Mouse (Mus musculus) thymus, postnatal 4 days (tissue): ENCODE data around the gene Fam19a1.
"Not testable (repeated sequence)": the region's sequence is repeated elsewhere in the genome, so short reads cannot be mapped to it uniquely, and the experiment has no call there.

Source experiments
- DNase-seq: peaks from one replicate; pipeline ENCODE4 v3.0.0; 2021

The Fam19a1 gene

GRCm38 (mm10) chr6:96112854-96113253 lies at the start of gene Fam19a1:
Fam19a1 (plus strand) TSS chr6:96113154.
- DNase-seq = no peak

DNA sequence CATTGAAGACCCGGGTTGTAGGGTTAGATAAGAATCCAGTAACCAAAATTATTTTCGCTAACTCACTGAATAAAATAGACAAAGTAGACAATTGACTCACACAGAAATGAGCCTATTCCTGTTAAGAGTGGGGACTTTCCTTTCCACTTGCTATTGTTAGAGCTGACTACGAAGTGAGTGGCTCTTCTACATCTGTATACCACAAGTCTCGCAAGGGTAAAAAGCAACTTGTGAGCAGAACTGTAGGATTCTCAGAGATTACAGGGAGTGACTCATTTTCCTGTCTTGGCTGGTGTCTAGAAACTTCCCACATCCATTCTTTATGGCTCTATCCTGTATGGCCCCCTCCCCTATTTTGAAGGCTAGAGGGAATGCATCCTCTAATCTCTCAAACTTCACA lies 41.9 kb upstream of the Fam19a1 start:
- no peak for DNase-seq

- DNase-seq = no peak
Measured at GRCm38 (mm10) chr6:96071567-96071966, 41.4 kb upstream of the Fam19a1 start.

DNA sequence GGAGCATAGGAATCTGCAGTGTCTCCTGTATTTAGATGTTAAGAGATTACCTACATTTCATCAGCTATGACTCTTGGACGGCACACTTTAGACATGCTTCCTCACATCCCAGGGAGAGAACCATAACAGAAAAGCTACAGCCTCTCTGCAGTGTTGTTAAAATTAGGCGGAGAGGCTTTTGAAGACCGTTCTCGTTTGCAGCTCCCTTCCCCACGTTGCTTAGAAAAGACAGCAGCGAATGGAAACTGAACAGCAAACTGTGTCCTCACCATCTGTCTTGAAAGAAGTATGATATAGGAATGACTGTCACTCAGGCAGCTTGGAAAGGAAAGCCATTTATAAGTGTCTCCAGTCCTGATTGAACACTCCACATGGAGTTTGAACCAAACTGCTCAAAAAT lies 23.0 kb upstream of the Fam19a1 start:
- DNase-seq = no peak

DNA sequence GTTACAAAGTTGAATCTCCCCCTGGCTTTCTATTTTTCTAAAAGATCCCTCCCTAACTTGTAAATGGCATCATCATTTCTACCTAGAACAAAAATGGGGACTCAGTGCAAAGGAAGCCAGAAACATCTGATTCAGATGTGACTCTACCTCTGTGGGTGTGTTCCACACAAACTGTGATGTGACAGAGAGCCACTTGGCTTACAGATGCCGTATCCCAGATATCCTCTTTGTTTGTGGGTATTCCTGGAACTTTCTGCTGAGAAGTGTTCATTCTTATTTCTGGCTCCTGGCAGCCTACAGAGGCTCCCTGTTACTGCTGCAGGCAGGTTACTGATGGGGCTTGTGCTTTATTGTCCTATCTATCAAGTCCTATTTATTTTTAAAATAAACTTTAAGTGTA lies 19.2 kb upstream of the Fam19a1 start:
- DNase-seq = no peak

DNA sequence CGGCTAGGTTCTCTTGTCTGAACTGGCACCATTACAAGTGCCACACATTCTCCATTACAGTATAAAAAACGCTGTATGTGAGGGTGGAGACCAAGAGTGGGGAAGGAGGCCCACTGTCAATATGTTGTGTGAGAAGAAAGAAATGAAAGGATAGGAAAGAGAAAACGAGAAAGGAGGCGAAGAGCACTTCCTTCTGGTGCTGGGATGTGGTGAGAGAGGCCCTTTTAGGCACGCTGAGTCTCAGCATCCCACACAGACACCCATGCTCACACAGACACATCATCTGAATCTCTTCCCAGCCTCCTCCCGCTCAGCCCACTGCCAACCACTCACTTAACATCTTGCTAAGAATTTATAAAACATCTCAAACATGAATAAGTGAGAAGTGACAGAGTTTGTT lies 14.7 kb upstream of the Fam19a1 start:
- no peak for DNase-seq

DNA sequence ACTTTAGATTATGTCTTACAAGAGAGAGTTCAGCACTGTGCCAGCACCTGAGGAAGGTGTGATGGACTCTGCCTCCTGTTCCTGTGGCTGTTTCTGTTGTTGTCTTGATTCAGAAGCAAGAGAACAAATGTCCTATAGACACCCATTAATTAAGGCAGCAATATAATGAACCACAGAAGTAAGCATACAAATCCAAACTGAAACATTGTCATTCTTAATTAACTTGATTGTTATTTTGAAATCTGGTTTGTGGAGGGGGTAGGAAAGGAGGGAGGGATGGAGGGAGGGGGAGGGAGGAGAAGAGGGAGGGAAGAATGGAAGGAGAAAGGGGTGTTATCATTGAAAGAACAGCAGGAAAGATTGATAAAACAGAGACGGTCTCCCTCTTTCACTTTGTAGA lies 1.3 kb upstream of the Fam19a1 start:
- DNase-seq = no peak

DNA sequence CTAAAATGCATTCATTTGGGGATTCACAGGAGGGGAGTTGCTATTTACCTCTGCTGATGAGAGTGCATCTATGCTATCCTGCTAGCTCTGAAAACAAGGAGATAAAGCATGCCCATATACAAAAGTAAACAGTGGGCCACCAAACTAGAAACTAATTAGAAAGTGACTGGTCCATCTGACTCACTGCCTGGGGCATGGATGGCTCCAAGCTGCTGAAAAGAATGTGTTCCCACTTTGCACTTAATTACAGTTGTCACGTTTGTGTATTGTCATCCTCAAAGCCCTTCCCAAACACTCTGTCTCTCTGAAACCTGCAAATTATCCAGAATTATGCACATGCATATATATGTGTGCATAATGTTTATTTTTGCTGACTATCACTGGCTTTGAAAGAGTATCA lies 1.2 kb downstream of the Fam19a1 start:
- no peak for DNase-seq

GRCm38 (mm10) chr6:96116148-96116533 lies 3.2 kb downstream of the Fam19a1 start:
- DNase-seq = no peak

- peak; percentile 4 for DNase-seq
Measured at GRCm38 (mm10) chr6:96116534-96117272, 3.7 kb downstream of the Fam19a1 start.

DNA sequence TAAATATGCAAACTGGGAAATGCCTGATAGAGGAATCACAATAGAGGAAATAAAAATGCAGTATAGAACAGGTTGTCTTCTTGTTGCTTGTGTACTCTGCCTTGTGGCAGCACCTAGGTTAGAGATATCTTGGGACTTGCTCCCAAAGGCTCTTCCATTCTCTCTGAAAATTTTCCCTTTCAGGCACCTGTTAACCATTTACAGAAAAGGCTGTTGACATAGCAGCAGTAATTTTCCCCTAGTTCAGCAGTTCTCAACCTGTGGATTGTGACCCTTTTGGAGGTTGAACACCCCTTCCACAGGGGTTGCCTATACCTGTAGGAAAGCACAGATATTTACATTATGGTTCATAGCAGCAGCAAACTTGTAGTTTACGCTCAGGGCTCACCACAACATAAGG lies 30.4 kb downstream of the Fam19a1 start:
- no peak for DNase-seq

GRCm38 (mm10) chr6:96165403-96165802 lies 52.4 kb downstream of the Fam19a1 start:
- DNase-seq = no peak

- no peak for DNase-seq
Measured at GRCm38 (mm10) chr6:96165818-96166379, 52.9 kb downstream of the Fam19a1 start, which contains the start of gene 1700123L14Rik. 1700123L14Rik (minus strand) TSS chr6:96166243.

- DNase-seq = no peak
Measured at GRCm38 (mm10) chr6:96167031-96167430, 54.1 kb downstream of the Fam19a1 start.

- DNase-seq = no peak
Measured at GRCm38 (mm10) chr6:96173681-96174080, 60.7 kb downstream of the Fam19a1 start.

- DNase-seq = no peak
Measured at GRCm38 (mm10) chr6:96178530-96178929, 65.6 kb downstream of the Fam19a1 start.

DNA sequence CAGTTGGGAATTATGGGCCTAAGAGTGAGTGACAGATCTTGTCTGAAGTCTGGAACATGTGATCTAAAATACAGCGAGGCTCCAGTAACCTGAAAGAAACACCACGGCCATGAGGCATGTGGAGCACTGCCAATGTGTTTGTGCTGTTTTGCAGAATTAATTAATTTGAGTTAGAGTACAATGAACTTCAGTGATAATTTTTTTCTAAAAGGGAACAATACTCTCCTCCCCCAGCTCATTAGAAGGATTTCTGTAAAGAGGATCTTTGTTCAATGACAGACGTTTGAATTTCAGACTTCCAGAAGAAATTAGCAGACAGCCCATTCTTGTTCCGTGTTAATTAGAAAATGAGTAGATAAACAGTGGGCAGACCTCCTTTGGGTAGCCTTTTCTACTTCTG lies 70.4 kb downstream of the Fam19a1 start:
- no peak for DNase-seq

DNA sequence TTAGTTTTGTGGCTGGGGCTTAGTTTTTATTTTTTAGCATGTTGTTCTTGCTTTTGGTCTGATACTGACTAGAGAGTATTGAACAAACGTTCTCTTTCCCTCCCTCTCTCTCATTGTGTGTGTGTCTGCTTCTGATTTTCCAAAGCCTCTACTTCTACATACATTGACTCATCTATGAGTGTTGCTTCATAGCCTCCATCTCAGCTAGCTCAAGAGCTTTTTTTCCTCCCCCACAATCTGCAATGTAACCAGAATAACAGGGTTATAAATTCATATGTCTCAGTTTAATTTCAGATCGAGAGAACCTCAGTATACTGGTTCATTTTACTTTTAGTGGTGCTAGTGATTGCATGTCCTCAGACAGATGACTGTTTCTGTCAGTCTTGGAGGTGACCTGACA lies 73.6 kb downstream of the Fam19a1 start:
- DNase-seq = no peak

- not testable (repeated sequence) for DNase-seq
Measured at GRCm38 (mm10) chr6:96198991-96199390, 86.0 kb downstream of the Fam19a1 start.

- DNase-seq = no peak
Measured at GRCm38 (mm10) chr6:96205395-96205794, 92.4 kb downstream of the Fam19a1 start.

DNA sequence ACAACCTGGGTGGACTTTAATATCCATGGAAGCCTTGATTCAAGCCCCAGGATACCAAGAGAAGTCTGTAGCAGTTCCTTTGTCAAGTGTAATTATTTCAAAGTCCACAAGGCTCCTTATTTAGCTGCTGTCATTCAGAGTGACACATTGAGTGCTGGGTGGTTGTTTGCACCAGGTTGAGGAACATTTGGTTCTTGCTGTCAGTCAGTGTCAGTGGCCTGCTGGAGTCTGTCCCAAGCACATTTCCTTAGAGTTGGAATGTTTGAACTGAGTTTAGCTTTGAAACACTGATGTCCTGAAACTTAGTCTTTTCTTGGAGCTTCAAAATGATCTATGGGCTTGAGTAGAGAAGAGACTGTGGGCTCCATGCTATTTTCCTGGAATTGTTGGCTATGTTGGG lies 121.9 kb downstream of the Fam19a1 start:
- DNase-seq = no peak

DNA sequence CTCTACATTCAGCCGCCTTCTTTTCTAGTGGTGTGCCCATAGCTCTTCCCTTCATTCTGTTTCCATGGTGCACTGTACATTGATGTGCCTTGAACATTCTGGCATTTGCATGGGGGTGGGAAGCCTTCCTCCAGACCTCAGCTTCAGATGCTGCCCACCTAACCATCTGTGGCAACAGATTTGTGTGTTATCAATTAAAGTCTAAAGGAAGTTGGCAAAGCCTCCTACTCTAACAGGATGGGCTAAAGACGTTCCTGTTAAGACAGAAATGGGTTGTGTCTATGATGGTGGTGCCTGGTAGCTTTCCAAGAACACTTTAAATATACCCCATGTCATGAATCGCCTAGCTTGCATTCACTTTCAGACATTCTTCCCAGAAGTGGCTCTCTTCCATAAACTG lies 131.4 kb downstream of the Fam19a1 start:
- DNase-seq = no peak

- DNase-seq = no peak
Measured at GRCm38 (mm10) chr6:96252001-96252400, 139.0 kb downstream of the Fam19a1 start.

GRCm38 (mm10) chr6:96254815-96255214 lies 141.9 kb downstream of the Fam19a1 start:
- DNase-seq = no peak

DNA sequence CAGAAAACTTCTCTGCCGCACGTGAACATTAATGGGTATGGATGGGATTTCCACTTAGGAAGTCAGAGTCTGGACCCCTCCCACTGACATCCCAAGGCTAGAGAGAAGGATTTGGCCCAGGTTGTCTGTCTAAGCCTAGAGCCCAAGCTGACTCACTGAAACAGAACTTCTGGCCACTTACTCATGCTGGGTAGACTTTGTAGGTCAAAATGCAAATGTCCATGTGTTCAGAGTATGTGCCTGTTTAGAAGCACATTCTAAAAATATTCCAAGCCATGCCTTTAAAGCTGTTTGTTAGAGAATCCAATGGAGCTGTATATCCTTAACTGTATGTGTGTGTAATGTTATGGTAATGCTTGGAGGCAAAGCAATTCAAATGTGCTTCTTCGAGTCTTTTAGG lies 145.7 kb downstream of the Fam19a1 start:
- DNase-seq = no peak
